Mouse (Mus musculus) heart, adult 2 months (tissue): ENCODE measurements around the gene Syt16.

Experiments
- CTCF ChIP-seq: fragments of 200-600 bp; IDR thresholded peaks from 2 replicates; pipeline ENCODE4 v1.8.1; 2022; ENCODE audit warnings: antibody characterized with exemption, mild to moderate bottlenecking, moderate library complexity
- POLR2A ChIP-seq: fragments of 200-500 bp; IDR thresholded peaks from 2 replicates; pipeline ENCODE4 v1.6.1; 2011; ENCODE audit warnings: mild to moderate bottlenecking, low read depth, low read length, control low read depth; ENCODE audit not compliant: insufficient read depth

GRCm38 (mm10) chr12:74272545-74272944 lies 275.1 kb downstream of the Syt16 start:
- no peak for TF ChIP-seq CTCF
- TF ChIP-seq POLR2A: no peak
